Mouse (Mus musculus) bone marrow macrophage, adult 2 months (primary cell): Measurements from ENCODE around the gene Gm9945. TPM values are rescaled to one million over a fixed set of nuclear protein-coding genes. Genes with fewer than 3 reads are reported as not detected.

Experiments used
- H3K27ac ChIP-seq: 2 replicates; pipeline ENCODE4 v1.5.1; 2012; ENCODE audit warnings: low read depth, low read length; ENCODE audit not compliant: insufficient read depth
- H3K4me1 ChIP-seq: 2 replicates; pipeline ENCODE4 v1.6.1; 2012; ENCODE audit warnings: low read length; ENCODE audit not compliant: control insufficient read depth, insufficient read depth
- H3K4me3 ChIP-seq: 2 replicates; pipeline ENCODE4 v1.5.1; 2012; ENCODE audit warnings: mild to moderate bottlenecking, low read length, moderate library complexity; ENCODE audit not compliant: insufficient read depth
- CTCF ChIP-seq: IDR thresholded peaks from 2 replicates; pipeline ENCODE4 v1.5.1; 2012; ENCODE audit warnings: low read depth, mild to moderate bottlenecking, low read length, moderate library complexity
- POLR2A ChIP-seq: IDR thresholded peaks from 2 replicates; pipeline ENCODE4 v1.6.1; 2012; ENCODE audit warnings: mild to moderate bottlenecking, low read depth, low read length, borderline replicate concordance
- polyA plus RNA-seq: library from polyadenylated mRNA; stranded (reverse); fragments of >200 nt; gene quantifications from 2 replicates; pipeline ENCODE4 v1.2.4, GENCODE M21; 2012; ENCODE audit not compliant: missing spikeins, insufficient read depth, insufficient read length

The Gm9945 gene
- polyA plus RNA-seq, 1 experiment = not detected

GRCm38 (mm10) chr11:53489007-53489406, 9.0 kb downstream of the Gm9945 start:
- H3K27ac ChIP-seq = no peak overlapping the region
- no peak overlapping the region for H3K4me3 ChIP-seq
- peaks cover 42% of the 10 kb centered on the region for H3K4me1 ChIP-seq
- TF ChIP-seq CTCF (peak; percentile 13; the same call in 1 of the 2 replicates), POLR2A (no peak)

- H3K27ac ChIP-seq = no peak overlapping the region
- peaks cover 44% of the 10 kb centered on the region for H3K4me1 ChIP-seq
- H3K4me3 ChIP-seq = no peak overlapping the region
- TF ChIP-seq POLR2A = no peak
- no peak for TF ChIP-seq CTCF
Measured at GRCm38 (mm10) chr11:53489421-53489820, 9.5 kb downstream of the Gm9945 start.

GRCm38 (mm10) chr11:53491954-53492401, 12.0 kb downstream of the Gm9945 start:
- H3K4me1 ChIP-seq = peaks cover 51% of the 10 kb centered on the region
- H3K27ac ChIP-seq = peak overlapping the region; percentile 84
- H3K4me3 ChIP-seq = no peak overlapping the region
- TF ChIP-seq CTCF = no peak
- TF ChIP-seq POLR2A = no peak

GRCm38 (mm10) chr11:53493243-53493955, 13.4 kb downstream of the Gm9945 start:
- Histone ChIP-seq H3K27ac (no peak overlapping the region), H3K4me1 (peaks cover 44% of the 10 kb centered on the region), H3K4me3 (no peak overlapping the region)
- TF ChIP-seq CTCF = no peak

- no peak overlapping the region for H3K4me3 ChIP-seq
- TF ChIP-seq CTCF = no peak
- TF ChIP-seq POLR2A = no peak
- peaks cover 44% of the 10 kb centered on the region for H3K4me1 ChIP-seq
- H3K27ac ChIP-seq = no peak overlapping the region
Measured at GRCm38 (mm10) chr11:53495417-53495816, 15.5 kb downstream of the Gm9945 start.

- no peak overlapping the region for H3K27ac ChIP-seq
- no peak for TF ChIP-seq POLR2A
- TF ChIP-seq CTCF = no peak
- peaks cover 41% of the 10 kb centered on the region for H3K4me1 ChIP-seq
- no peak overlapping the region for H3K4me3 ChIP-seq
Measured at GRCm38 (mm10) chr11:53496946-53497345, 17.0 kb downstream of the Gm9945 start.

- H3K4me3 ChIP-seq = no peak overlapping the region
- peaks cover 38% of the 10 kb centered on the region for H3K4me1 ChIP-seq
- TF ChIP-seq POLR2A = no peak
- TF ChIP-seq CTCF = no peak
- no peak overlapping the region for H3K27ac ChIP-seq
Measured at GRCm38 (mm10) chr11:53500569-53500968, 20.6 kb downstream of the Gm9945 start.

GRCm38 (mm10) chr11:53502039-53502765, 22.2 kb downstream of the Gm9945 start:
- Histone ChIP-seq H3K27ac (no peak overlapping the region), H3K4me1 (peaks cover 31% of the 10 kb centered on the region), H3K4me3 (no peak overlapping the region)
- no peak for TF ChIP-seq POLR2A
- TF ChIP-seq CTCF = no peak

GRCm38 (mm10) chr11:53503738-53504137, 23.8 kb downstream of the Gm9945 start:
- Histone ChIP-seq H3K27ac (no peak overlapping the region), H3K4me1 (peaks cover 44% of the 10 kb centered on the region), H3K4me3 (no peak overlapping the region)
- no peak for TF ChIP-seq POLR2A
- TF ChIP-seq CTCF = no peak

- no peak for TF ChIP-seq POLR2A
- no peak for TF ChIP-seq CTCF
- no peak overlapping the region for H3K27ac ChIP-seq
- H3K4me3 ChIP-seq = no peak overlapping the region
- peaks cover 44% of the 10 kb centered on the region for H3K4me1 ChIP-seq
Measured at GRCm38 (mm10) chr11:53504376-53504775, 24.4 kb downstream of the Gm9945 start.
